Mouse (Mus musculus): ENCODE results near the gene Angel1. TPM values are rescaled to one million over a fixed set of nuclear protein-coding genes. Genes with fewer than 3 reads are reported as not detected.

The Angel1 gene
- total RNA-seq, 2 experiments from 2014 or later = 3.8 to 4.3 TPM

- intact Hi-C loops (cut with DNase I) = no loop called here
- no peak for DNase-seq
These were observed 44.1 kb downstream of the Angel1 start for GRCm38 (mm10) chr12:86682178-86682577.

- DNase-seq = no peak
- intact Hi-C loops (cut with DNase I) = no loop called here
These were observed 44.6 kb downstream of the Angel1 start for GRCm38 (mm10) chr12:86681626-86682025.

GRCm38 (mm10) chr12:86680591-86681193 lies 45.6 kb downstream of the Angel1 start:
- intact Hi-C loops (cut with DNase I) = no loop called here

GRCm38 (mm10) chr12:86679991-86680491 lies 46.2 kb downstream of the Angel1 start:
- DNase-seq = no peak
- intact Hi-C loops (cut with DNase I) = no loop called here

More at GRCm38 (mm10) chr12:86680591-86681193, 45.6 kb downstream of the Angel1 start:
- no peak for DNase-seq

- intact Hi-C loops (cut with DNase I) = no loop called here
- DNase-seq = no peak
These were observed 46.7 kb downstream of the Angel1 start for GRCm38 (mm10) chr12:86679546-86679930.

- intact Hi-C loops (cut with DNase I) = no loop called here
- peak; percentile 79 to 83 for DNase-seq
These were observed 47.4 kb downstream of the Angel1 start, which contains the start of gene Vash1 for GRCm38 (mm10) chr12:86678591-86679545. TSS of gene Vash1 (plus strand) at chr12:86678700.

GRCm38 (mm10) chr12:86672507-86672906 lies 53.8 kb downstream of the Angel1 start:
- no peak for DNase-seq
- intact Hi-C loops (cut with DNase I) = no loop called here

GRCm38 (mm10) chr12:86672105-86672504 lies 54.2 kb downstream of the Angel1 start:
- intact Hi-C loops (cut with DNase I) = no loop called here

GRCm38 (mm10) chr12:86668404-86668803 lies 57.9 kb downstream of the Angel1 start:
- intact Hi-C loops (cut with DNase I) = no loop called here
- DNase-seq = no peak

More at GRCm38 (mm10) chr12:86672105-86672504, 54.2 kb downstream of the Angel1 start:
- no peak for DNase-seq

- intact Hi-C loops (cut with DNase I) = no loop called here
- DNase-seq = no peak
These were observed 60.6 kb downstream of the Angel1 start for GRCm38 (mm10) chr12:86665656-86666055.

GRCm38 (mm10) chr12:86660466-86660865 lies 65.8 kb downstream of the Angel1 start:
- DNase-seq = no peak
- intact Hi-C loops (cut with DNase I) = no loop called here

- intact Hi-C loops (cut with DNase I) = no loop called here
- DNase-seq = no peak
These were observed 66.8 kb downstream of the Angel1 start for GRCm38 (mm10) chr12:86659447-86659968.

- intact Hi-C loops (cut with DNase I) = no loop called here
- DNase-seq = peak; percentile 89 to 95
These were observed 73.7 kb downstream of the Angel1 start for GRCm38 (mm10) chr12:86652570-86653041.

GRCm38 (mm10) chr12:86651301-86651860 lies 74.9 kb downstream of the Angel1 start:
- intact Hi-C loops (cut with DNase I) = no loop called here

More at GRCm38 (mm10) chr12:86651301-86651860, 74.9 kb downstream of the Angel1 start:
- no peak for DNase-seq

Other genes with a start within 250 kb of the Angel1 start
- 10 to 100 TPM; 23.4 to 32.5 TPM for gene Vash1, start 47.8 kb downstream of the Angel1 start, total RNA-seq (2021)
- not detected for gene Lrrc74a, start 7.9 kb upstream of the Angel1 start, total RNA-seq (2021)
- gene Irf2bpl, start 158.3 kb upstream of the Angel1 start, total RNA-seq (2021) = 10 to 100 TPM; 44.7 to 51.8 TPM
- 10 to 100 TPM; 44.2 to 45.6 TPM for gene Cipc, start 220.6 kb upstream of the Angel1 start, total RNA-seq (2021)

Measured in heart, postnatal 14 days (tissue).